Mouse (Mus musculus) E14TG2a.4 (cell line): Measurements from ENCODE around the gene Gm3336.

Source experiments
- CTCF ChIP-seq: conservative IDR thresholded peaks from 2 replicates; pipeline ENCODE4 v1.5.1; 2014; ENCODE audit warnings: low read length
- NANOG ChIP-seq: IDR thresholded peaks from 2 replicates; pipeline ENCODE4 v1.6.1; 2014; ENCODE audit warnings: borderline replicate concordance, low read length, mixed read lengths

DNA sequence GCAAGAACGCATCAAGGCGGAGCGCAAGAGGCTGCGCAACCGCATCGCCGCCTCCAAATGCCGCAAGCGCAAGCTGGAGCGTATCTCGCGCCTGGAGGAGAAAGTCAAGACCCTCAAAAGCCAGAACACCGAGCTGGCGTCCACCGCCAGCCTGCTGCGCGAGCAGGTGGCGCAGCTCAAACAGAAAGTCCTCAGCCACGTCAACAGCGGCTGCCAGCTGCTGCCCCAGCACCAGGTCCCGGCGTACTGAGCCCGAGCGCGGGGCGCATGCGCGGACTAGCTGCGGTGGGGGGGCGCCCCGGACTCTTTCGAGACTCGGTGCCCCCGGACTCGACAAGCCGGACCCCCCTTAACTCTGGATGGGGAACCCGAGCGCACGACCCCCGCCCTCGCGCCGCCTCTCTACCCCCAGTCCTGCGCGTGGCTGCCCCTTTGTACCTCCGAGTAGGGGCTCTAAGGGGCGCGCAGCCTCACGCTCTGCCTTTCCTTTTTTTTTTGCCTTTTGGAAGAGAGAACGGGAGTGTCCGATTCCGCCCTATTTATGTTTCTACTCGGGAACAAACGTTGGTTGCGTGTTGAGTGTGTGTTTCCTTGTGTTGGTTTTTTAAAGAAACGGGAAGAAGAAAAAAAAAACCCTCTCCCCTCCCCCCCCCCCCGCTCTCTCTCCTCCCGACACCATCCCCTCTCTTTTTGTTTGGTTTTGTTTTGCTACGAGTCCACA is 18.3 kb upstream of the Gm3336 start:
- TF ChIP-seq CTCF, result no peak
- no peak for TF ChIP-seq NANOG
